Mouse (Mus musculus): ENCODE measurements around the gene Zp2. TPM values are rescaled to one million over a fixed set of nuclear protein-coding genes. Genes with fewer than 3 reads are reported as not detected.

Gene Zp2
- total RNA-seq, 2 experiments from 2014 or later = 0.30 TPM; not detected in 1

DNA sequence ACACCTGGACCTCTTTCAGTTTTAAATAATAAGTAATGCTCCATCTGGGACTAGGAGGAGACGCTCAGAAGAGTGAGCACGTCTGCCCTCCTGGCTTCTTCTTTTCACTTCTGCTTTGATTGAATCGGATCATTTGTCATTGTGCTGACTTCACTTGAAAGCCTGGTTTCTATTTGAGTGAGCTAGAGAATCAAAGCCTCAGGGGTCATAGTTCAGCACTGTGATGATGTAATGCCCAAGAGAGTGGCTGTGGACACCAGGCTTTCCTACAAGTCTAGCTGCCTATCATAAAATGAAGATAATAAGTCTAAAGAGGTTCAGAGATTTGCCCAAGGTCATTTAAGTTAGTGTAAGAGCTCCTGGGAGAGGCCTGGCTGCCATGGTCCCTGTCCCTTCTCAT, 5.2 kb upstream of the Zp2 start:
- no peak for DNase-seq (ENCODE audit: low spot score in 2 of 2)

DNA sequence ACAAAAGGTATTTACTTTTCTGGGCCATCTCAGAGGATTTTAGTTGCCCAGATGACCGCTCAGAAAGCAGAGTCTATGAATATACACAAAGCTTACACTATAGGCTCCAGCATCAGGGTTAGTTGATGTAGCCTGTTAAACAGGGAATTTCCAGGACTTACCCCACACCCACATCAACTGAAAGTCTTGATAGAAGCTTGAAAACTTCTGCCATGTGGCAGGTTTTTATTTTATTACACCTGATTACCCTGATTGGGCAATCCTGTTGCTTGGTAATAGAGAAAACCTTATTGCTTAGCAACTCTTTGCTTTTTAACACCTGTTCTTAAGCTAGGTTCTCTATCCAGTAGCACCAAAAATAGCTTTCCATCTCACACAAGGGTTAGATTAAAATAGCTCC, 2.3 kb downstream of the Zp2 start:
- no peak for DNase-seq (ENCODE audit: low spot score in 2 of 2)

DNA sequence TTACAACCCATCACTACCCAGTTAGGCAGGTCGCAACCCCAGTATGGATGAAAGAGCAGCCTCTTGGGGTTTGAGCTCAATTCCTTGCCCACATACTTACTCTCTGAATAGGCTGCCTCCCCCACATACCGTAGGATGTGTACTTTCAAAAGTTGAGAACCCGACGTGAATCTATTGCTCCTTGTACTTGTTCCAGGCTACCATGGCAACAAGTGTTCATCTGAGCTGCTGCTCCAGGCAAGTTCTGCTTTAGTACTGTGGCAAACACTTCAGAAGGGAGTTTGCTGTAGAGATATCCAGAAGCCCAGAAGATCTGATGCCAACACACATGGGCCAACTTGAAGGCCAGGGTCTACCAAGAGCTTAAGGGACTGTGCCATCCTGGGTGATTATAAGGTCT, 16.1 kb downstream of the Zp2 start:
- DNase-seq (ENCODE audit: low spot score in 2 of 2) = peak in 1 of 2 experiments; percentile 23

DNA sequence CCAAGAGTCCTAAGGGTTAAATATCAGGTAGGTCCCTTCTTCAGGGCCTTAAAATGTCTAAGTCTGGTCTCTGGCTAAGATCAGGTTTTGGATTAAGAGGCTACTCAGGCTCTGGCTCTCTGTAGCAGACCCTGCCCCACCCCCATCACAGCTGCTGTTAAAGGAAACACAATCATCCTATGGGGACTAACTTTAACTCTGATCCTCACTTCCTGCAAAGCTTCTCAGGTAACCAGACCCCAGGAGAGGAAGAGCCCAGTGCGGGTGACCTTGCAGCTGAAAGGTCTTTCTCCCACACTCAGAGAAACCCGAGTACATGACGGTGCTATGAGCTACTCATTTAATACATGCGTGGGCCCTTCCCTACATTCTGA, 17.4 kb downstream of the Zp2 start:
- no peak for DNase-seq (ENCODE audit: low spot score in 2 of 2)

DNA sequence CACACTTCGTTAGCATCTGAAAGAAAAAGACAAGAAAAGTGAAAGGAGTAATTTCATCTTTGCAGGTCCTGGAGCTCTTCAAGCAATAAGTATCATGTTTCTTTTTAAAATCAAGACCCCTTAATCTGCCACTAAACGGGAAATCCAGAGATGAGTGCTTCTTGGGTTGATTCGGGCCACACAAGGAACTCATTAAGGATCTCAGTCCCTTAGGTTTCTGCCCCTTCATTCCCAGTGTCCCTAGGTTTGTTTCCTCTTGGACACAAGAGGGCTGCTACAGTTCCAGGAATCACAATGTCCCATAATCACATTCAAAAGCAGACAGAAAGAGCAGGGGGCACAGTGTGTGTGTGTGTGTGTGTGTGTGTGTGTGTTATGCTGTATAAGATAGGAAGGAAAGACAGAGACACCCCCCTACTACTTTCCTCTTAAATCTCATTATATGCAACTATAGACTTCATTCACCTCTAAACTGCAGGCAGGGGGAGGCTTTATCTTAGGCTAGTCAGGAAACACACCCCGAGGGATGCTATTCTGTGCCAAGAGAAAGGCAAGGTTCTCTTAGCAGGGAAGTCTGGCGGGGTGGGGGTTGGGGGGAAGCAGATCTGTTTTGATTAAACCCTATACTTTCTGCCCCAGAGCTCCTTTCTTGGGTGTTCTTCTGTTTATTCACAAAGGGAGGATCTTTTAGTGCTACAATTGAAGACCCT, 18.0 kb downstream of the Zp2 start:
- no peak for DNase-seq (ENCODE audit: low spot score in 2 of 2)

DNA sequence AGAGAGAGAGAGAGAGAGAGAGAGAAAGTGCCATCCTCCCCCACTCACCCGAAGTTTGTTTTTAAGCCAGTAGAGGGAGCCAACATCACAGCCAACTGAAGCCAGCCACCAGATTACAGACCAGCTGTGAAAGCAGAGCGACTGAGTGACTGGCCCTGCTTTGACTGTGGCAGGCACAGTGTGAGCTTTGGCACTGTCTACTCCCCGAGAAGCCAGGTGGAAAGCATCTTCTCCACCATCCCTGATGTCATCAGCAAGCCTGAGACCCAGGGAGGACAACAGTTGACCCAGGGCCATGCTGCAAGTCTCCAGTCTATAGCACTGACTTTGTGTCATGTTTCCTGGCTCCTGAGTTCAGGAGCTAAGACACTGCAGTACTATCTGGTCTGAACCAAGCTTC, 20.2 kb downstream of the Zp2 start:
- DNase-seq (ENCODE audit: low spot score in 2 of 2) = peak; percentile 76 to 79

DNA sequence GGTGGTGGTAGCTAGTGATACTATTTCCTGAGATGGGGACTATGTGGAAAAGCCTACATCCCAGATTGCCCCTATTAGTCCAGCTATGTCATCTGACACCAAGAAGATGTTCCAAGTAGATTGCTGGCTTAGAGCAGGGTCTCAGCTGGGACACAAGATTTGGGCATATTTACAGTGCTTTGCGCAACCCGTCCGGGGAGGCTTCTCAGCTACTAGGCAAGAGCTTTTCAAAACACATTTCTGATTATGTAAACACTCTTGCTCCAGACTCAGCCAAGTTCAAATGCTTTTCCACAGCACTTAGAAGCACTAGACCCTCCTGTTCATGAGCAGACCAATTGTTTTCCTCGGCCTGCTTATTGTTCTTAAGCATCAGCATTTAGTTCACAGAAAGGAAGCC, 21.3 kb downstream of the Zp2 start:
- DNase-seq (ENCODE audit: low spot score in 2 of 2) = no peak

DNA sequence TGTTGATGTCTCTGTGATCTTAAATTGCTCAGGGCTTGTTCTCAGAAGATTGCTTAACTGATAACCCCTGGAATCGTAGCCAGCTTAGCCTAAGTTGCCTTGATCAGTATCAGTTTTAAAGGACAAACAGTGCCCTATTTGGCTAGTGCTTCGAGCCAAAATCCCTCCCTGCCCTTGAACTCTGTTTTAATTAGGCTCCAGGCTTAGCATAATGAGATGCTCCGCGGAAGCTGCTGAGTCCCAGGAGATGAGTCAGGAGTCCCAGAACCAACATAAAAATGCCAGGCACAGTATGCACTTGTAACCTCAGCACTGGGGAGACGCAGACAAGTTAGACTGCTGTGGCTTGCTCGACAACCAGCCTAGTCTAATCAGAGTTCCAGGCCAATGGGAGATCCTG, 27.6 kb downstream of the Zp2 start:
- DNase-seq (ENCODE audit: low spot score in 2 of 2) = no peak

DNA sequence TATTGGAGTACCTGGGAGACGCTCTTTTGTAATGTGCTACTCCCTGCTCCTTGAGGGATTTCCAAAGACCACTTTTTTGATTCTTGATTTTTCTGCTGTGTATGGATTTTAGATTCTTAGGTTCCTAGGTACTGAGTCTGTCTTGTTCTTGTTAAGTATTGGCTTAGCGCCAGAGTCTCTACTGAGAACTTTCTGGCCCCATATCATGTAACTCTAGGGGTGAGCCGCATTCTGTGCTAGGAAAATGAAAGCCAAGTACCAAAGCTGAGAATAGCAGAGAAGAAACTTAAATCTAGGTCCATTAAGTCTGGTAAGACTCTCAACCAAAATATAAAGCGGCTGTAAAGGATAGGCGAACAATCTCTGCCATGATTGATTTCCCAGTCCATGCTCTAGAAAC, 28.1 kb downstream of the Zp2 start:
- DNase-seq (ENCODE audit: low spot score in 2 of 2) = no peak

DNA sequence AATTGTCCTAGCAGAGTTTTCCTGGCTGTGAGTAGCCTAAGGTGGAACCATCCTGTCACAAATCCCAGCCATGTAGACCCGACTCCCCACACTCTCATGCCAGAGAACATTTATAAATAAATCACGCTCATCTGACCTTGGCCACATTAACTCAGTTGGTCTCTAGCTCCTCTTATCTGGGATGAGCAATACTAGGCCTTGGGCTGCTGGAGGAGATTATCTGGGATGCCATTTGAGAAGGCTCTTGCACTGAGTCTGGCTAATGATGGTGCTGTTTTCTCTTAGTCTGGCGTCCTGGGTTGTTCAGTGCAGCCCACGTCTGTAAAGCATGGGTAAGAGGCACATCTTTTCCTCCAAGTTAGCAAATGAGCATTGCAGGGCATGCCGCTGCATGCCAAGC, 35.4 kb downstream of the Zp2 start:
- no peak for DNase-seq (ENCODE audit: low spot score in 2 of 2)

DNA sequence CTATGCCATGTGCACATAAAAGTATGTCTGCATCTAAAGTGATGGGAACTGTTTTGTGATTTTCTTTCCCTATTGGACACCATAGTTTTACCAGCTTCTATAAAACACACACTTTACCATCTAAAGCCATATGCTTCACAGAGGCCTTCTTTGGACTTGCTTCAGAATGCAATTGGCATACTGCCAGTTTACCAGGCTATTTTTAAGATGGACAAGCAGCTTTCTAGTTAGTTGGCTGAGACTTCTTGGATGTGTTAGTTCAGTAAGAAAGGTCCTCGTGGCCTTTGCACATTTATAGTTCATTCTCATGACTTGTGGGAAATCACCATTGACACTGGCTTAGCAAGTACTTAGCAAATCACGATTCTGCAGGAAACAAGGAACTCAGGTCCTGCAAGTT, 38.7 kb downstream of the Zp2 start:
- peak in 1 of 2 experiments; percentile 15 for DNase-seq (ENCODE audit: low spot score in 2 of 2)

DNA sequence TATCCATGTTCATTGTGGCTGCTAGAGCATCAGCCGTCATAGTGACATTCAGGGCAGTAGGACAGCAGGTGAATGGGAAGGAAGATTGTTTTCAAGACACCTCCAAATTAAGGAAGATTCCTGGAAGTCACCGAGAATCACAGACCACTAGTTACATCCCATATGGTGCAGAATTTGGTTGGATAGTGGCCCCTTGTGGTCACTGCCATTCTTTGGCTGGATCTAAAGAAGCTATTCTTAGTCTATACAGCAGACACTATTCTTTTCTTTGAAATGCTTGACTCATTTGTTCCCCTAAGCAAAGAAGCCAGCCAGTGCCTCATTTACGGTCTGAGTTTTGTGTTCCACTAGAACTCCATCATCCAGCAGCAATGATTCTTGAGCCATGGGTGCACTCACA, 40.1 kb downstream of the Zp2 start:
- peak in 1 of 2 experiments; percentile 25 for DNase-seq (ENCODE audit: low spot score in 2 of 2)

DNA sequence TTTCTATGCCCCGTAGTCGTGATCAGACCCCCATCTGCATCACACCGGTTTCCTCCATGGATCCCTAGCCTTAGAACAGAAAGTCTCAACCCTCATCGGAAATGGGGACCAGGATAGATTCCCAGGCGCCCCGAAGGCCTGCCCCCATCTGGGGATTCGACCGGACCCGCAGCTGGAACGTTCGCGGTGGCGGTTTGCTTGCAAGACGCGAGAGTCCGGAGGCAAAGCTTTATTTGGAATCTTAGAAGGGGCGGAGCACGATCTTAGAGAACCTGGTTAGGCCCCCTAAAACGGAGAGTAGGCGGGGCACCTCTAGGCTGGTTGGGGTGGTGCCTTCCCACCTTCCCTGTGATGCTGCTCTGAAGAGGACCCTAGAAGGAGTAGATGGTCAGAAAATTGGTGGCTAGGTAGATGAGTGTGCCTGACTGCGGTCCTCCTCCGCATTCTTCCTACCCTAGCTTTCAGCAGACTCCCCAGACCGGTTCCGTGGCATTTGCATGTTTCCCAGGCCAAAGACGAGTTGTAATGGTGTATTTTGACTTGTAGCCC, 42.0 kb downstream of the Zp2 start:
- peak; percentile 10 to 12 for DNase-seq (ENCODE audit: low spot score in 2 of 2)

DNA sequence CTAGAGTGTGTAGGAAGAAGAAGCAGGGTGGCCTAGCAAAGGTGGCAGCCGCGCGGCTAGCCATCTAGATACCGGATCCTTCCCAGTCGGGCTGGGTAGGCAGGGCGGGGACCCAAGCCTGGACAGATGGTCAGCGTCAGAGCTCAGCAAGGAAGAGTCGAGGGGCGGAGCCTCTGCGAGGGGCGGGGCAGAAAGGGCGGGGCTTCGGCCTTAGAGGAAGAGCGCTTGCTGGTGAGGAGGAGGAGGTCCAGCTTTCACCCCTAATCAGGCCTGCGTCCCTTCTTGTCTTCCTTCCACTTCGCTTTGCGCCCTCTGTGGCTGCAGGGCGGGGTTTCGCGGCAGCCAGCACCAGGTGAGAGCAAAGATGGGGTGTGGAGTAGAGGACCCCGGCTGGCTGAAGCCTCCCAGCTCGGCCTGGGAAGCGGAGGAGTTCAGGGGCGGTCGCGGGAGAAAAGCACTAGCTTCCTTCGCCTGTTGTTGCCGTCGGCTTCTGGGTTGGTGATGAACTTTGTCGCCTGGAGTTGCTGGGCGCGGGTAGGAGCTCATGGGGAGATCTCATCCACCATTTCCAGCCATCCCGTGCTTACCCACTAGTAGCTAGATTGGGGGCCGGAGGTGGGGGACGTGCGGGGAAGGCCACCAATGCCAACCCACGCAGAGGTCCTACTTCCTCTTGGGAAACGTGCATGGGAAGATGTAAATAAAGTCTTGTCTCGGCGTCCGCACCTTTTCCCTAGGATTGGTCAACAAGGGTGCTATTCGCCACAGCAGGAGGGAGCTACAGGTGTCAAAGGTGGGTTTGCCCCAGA, 42.7 kb downstream of the Zp2 start, which contains the start of gene Tmem159:
Gene Tmem159, plus strand, starts transcription at position 190 of the 809 bp plus-strand sequence.
- DNase-seq (ENCODE audit: low spot score in 2 of 2) = peak; percentile 66 to 75

DNA sequence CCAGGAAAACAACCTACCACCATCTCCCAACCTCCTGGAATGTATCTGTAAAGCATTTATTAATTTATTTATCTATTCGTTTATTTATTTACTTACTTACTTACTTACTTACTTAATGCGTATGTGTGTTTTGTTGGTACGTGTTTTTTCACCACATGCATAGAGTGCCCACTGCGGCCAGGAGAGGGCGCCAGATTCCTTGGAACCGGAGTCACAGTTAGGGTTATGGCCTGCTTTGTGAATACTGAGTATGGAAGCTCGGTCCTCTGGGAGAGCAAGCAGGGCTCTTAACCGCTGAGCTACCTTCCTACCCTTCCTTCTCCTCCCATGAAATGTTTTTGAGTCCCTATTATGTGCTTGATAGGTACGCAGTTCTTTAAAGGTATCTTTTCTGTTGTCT, 46.7 kb downstream of the Zp2 start:
- peak; percentile 52 to 53 for DNase-seq (ENCODE audit: low spot score in 2 of 2)

DNA sequence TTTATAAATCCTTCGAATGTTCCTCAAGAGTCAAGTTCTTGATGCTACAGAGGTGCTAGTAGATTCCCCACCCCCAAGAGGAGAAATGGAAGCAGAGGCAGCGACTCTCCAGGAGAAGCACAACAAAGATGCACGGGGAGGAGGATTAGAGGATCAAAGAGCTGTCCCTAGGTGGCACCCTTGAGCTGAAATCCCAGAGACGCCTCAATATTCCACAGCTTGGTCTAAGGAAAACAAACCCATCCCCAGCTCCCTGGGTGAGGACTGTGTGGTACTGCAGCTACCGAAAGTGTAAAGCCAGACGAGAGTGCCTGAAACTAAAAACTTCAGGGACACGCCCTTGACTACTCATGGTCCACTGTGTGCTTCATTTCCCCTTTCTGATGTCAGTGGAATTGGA, 47.2 kb downstream of the Zp2 start:
- peak; percentile 74 to 80 for DNase-seq (ENCODE audit: low spot score in 2 of 2)

DNA sequence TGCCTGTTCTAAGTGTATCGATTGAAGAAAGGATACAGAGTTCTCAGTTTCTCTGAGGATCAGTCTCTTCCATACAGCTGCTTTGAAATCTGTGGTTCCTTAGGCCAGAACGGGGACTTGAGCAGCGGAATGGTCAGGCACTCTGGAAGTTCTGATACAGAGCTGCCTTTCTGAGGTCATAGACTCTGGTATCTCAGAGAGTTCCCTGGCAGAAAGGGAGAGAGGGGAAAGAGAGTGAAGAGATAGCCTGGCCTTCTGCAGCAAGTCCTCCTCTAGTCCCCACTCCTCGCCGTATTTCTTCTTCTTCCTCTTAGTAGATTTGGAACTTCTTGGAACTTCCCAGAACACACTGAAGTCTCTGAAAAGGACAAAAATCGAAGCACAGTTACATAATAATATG, 49.9 kb downstream of the Zp2 start, which contains the start of gene Dnah3:
Gene Dnah3, minus strand, starts transcription at position 101 of the 400 bp plus-strand sequence.
- no peak for DNase-seq (ENCODE audit: low spot score in 2 of 2)

DNA sequence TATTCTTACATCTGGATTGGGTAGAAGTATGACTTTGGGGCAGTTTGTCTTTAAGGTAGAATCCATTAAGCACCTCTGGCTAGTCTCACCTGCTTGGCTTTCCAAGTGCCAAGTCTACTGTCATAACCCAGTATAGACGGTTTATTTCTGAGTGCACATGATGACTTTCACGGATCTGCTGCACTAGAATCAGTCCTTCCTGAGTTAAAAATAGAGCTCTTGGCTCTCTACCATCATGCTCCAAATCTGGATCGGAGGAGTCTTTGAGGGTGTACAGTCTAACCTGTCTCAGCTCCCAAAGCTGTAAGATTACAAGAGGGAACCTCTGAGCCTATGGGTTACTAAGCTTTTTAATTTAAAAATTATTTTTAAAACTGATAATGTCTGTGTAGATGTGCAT, 50.9 kb downstream of the Zp2 start:
- DNase-seq (ENCODE audit: low spot score in 2 of 2) = no peak

DNA sequence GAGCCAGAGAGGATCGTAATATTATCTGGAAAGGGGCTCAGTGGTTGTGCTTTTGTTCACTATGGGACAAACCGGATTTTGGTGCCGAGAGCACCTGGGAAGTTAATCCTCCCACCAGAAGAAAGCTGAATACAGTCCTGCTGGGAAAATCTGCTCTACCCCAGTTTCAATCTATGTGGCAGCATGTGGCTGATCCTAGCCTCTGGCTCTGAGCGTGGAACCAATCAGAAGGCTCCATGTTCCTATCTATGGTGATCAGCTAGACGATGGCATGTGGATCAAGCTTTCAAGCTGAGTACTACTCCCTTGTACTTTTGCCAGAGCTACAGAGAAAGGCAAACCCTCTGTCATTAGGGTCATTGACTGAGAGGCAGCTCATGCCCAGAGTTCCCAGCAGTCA, 52.1 kb downstream of the Zp2 start:
- no peak for DNase-seq (ENCODE audit: low spot score in 2 of 2)

DNA sequence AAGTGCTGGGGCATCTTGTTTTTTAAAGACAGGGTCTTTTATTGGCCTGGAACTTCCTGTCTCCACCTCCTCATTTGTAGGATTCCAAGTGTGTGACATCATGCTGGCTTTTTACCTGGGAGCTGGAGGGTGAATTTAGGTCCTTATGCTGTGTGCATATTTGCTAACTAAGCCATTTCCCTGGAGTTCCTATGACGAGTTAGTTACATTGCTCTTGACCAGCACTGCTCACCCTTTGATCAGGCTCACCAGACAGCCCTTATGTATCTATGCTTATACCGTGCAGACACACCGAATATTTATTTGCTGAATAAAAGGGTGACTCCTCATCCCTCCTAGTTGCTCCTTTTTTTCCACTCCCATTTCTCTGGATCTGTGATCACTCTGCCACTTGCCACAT, 64.9 kb downstream of the Zp2 start:
- no peak for DNase-seq (ENCODE audit: low spot score in 2 of 2)

Measured in left cerebral cortex, adult 18-20 months (tissue).